Mouse (Mus musculus): ENCODE results near the gene Fbxw7. TPM values are rescaled to one million over a fixed set of nuclear protein-coding genes. Genes with fewer than 3 reads are reported as not detected.
A peak's percentile ranks its signal among the peaks of the same experiment; 100 is the strongest.
"Not testable (repeated sequence)": the region's sequence is repeated elsewhere in the genome, so short reads cannot be mapped to it uniquely, and the experiment has no call there.

Gene Fbxw7
- polyA plus RNA-seq, 1 experiment from 2014 or later: 14.1 TPM

GRCm38 (mm10) chr3:84861817-84862216, 46.7 kb downstream of the Fbxw7 start:
- H3K27me3 ChIP-seq (replicated peaks); H3K4me2 ChIP-seq; H3K36me3 ChIP-seq; H3K9ac ChIP-seq; H3K27ac ChIP-seq; ATAC-seq (ENCODE audit: insufficient read depth, low FRiP score, low read depth); H3K4me3 ChIP-seq (replicated peaks); H3K4me1 ChIP-seq; H3K9me3 ChIP-seq: not testable (repeated sequence)
- 81% methylated on average over 3 of the region's 3 CpGs for WGBS

GRCm38 (mm10) chr3:84865684-84866083, 50.6 kb downstream of the Fbxw7 start:
- H3K36me3 ChIP-seq: no peaks in the 10 kb centered on the region
- 47% methylated on average over 3 of the region's 3 CpGs for WGBS
- H3K4me3 ChIP-seq (replicated peaks): no peak overlapping the region
- H3K9ac ChIP-seq: no peak overlapping the region
- no peak for ATAC-seq (ENCODE audit: insufficient read depth, low FRiP score, low read depth)
- no peaks in the 10 kb centered on the region for H3K27me3 ChIP-seq (replicated peaks)
- H3K4me1 ChIP-seq: peaks cover 13% of the 10 kb centered on the region
- H3K9me3 ChIP-seq: no peaks in the 10 kb centered on the region
- H3K4me2 ChIP-seq: no peak overlapping the region
- no peak overlapping the region for H3K27ac ChIP-seq

GRCm38 (mm10) chr3:84866866-84867265, 51.8 kb downstream of the Fbxw7 start:
- no peaks in the 10 kb centered on the region for H3K27me3 ChIP-seq (replicated peaks)
- H3K9me3 ChIP-seq: no peaks in the 10 kb centered on the region
- no peak; the same call in 1 of the 2 replicates for ATAC-seq (ENCODE audit: insufficient read depth, low FRiP score, low read depth)
- H3K9ac ChIP-seq: no peak overlapping the region
- no peak overlapping the region for H3K4me2 ChIP-seq
- H3K4me1 ChIP-seq: peaks cover 13% of the 10 kb centered on the region
- 36% methylated on average over 4 of the region's 4 CpGs for WGBS
- no peak overlapping the region for H3K27ac ChIP-seq
- H3K4me3 ChIP-seq (replicated peaks): no peak overlapping the region
- no peaks in the 10 kb centered on the region for H3K36me3 ChIP-seq

- H3K4me2 ChIP-seq: no peak overlapping the region
- no peaks in the 10 kb centered on the region for H3K27me3 ChIP-seq (replicated peaks)
- H3K27ac ChIP-seq: no peak overlapping the region
- no peaks in the 10 kb centered on the region for H3K36me3 ChIP-seq
- 48% methylated on average over 1 of the region's 1 CpGs for WGBS
- H3K9ac ChIP-seq: no peak overlapping the region
- no peak overlapping the region for H3K4me3 ChIP-seq (replicated peaks)
- peak; percentile 31; the same call in 1 of the 2 replicates for ATAC-seq (ENCODE audit: insufficient read depth, low FRiP score, low read depth)
- H3K4me1 ChIP-seq: peaks cover 13% of the 10 kb centered on the region
- H3K9me3 ChIP-seq: no peaks in the 10 kb centered on the region
These were observed 52.4 kb downstream of the Fbxw7 start for GRCm38 (mm10) chr3:84867434-84867975.

GRCm38 (mm10) chr3:84867991-84868390, 52.9 kb downstream of the Fbxw7 start:
- H3K4me3 ChIP-seq (replicated peaks): no peak overlapping the region
- peaks cover 13% of the 10 kb centered on the region for H3K4me1 ChIP-seq
- H3K9me3 ChIP-seq: no peaks in the 10 kb centered on the region
- no peak overlapping the region for H3K27ac ChIP-seq
- no peaks in the 10 kb centered on the region for H3K27me3 ChIP-seq (replicated peaks)
- H3K4me2 ChIP-seq: no peak overlapping the region
- no peak for ATAC-seq (ENCODE audit: insufficient read depth, low FRiP score, low read depth)
- H3K9ac ChIP-seq: no peak overlapping the region
- WGBS: 31% methylated on average over 1 of the region's 1 CpGs
- no peaks in the 10 kb centered on the region for H3K36me3 ChIP-seq

- Histone ChIP-seq H3K9ac (no peak overlapping the region), H3K27me3 (replicated peaks) (no peaks in the 10 kb centered on the region), H3K4me2 (no peak overlapping the region), H3K36me3 (no peaks in the 10 kb centered on the region), H3K4me3 (replicated peaks) (no peak overlapping the region), H3K27ac (no peak overlapping the region), H3K9me3 (no peaks in the 10 kb centered on the region), H3K4me1 (peaks cover 13% of the 10 kb centered on the region)
- ATAC-seq (ENCODE audit: insufficient read depth, low FRiP score, low read depth): no peak
These were observed 55.1 kb downstream of the Fbxw7 start for GRCm38 (mm10) chr3:84870126-84870525.

- Histone ChIP-seq H3K9me3 (no peaks in the 10 kb centered on the region), H3K4me3 (replicated peaks) (no peak overlapping the region), H3K27ac (peak overlapping the region; percentile 44; the same call in 1 of the 2 replicates), H3K9ac (no peak overlapping the region), H3K36me3 (no peaks in the 10 kb centered on the region), H3K4me2 (peak overlapping the region; percentile 13; the same call in 1 of the 2 replicates), H3K27me3 (replicated peaks) (no peaks in the 10 kb centered on the region), H3K4me1 (no peaks in the 10 kb centered on the region)
- peak; percentile 71; the same call in 1 of the 2 replicates for ATAC-seq (ENCODE audit: insufficient read depth, low FRiP score, low read depth)
- WGBS: 44% methylated on average over 9 of the region's 9 CpGs
These were observed 60.2 kb downstream of the Fbxw7 start for GRCm38 (mm10) chr3:84875306-84875705.

GRCm38 (mm10) chr3:84876211-84876610, 61.1 kb downstream of the Fbxw7 start:
- H3K27me3 ChIP-seq (replicated peaks): no peaks in the 10 kb centered on the region
- 53% methylated on average over 4 of the region's 4 CpGs for WGBS
- no peak overlapping the region for H3K27ac ChIP-seq
- ATAC-seq (ENCODE audit: insufficient read depth, low FRiP score, low read depth): no peak
- no peak overlapping the region for H3K9ac ChIP-seq
- H3K4me3 ChIP-seq (replicated peaks): no peak overlapping the region
- H3K4me1 ChIP-seq: no peaks in the 10 kb centered on the region
- no peaks in the 10 kb centered on the region for H3K9me3 ChIP-seq
- no peak overlapping the region for H3K4me2 ChIP-seq
- H3K36me3 ChIP-seq: no peaks in the 10 kb centered on the region

GRCm38 (mm10) chr3:84883817-84884483, 68.9 kb downstream of the Fbxw7 start:
- no peaks in the 10 kb centered on the region for H3K9me3 ChIP-seq
- no peaks in the 10 kb centered on the region for H3K27me3 ChIP-seq (replicated peaks)
- no peak overlapping the region for H3K4me2 ChIP-seq
- no peaks in the 10 kb centered on the region for H3K36me3 ChIP-seq
- peaks cover 4% of the 10 kb centered on the region; the same call in 1 of the 2 replicates for H3K4me1 ChIP-seq
- 25% methylated on average over 11 of the region's 11 CpGs for WGBS
- H3K27ac ChIP-seq: no peak overlapping the region
- H3K9ac ChIP-seq: no peak overlapping the region
- H3K4me3 ChIP-seq (replicated peaks): no peak overlapping the region
- 0 out of 2 replicates have a peak, but pooled peaks have one; percentile 35 for ATAC-seq (ENCODE audit: insufficient read depth, low FRiP score, low read depth)

- H3K27me3 ChIP-seq (replicated peaks): no peaks in the 10 kb centered on the region
- no peaks in the 10 kb centered on the region for H3K36me3 ChIP-seq
- no peak overlapping the region for H3K27ac ChIP-seq
- no peak for ATAC-seq (ENCODE audit: insufficient read depth, low FRiP score, low read depth)
- no peak overlapping the region for H3K4me2 ChIP-seq
- H3K9me3 ChIP-seq: no peaks in the 10 kb centered on the region
- 43% methylated on average over 1 of the region's 1 CpGs for WGBS
- H3K9ac ChIP-seq: no peak overlapping the region
- H3K4me3 ChIP-seq (replicated peaks): no peak overlapping the region
- no peaks in the 10 kb centered on the region for H3K4me1 ChIP-seq
These were observed 74.6 kb downstream of the Fbxw7 start for GRCm38 (mm10) chr3:84889648-84890047.

GRCm38 (mm10) chr3:84890983-84891382, 75.9 kb downstream of the Fbxw7 start:
- Histone ChIP-seq H3K9ac (no peak overlapping the region), H3K4me1 (no peaks in the 10 kb centered on the region), H3K27me3 (replicated peaks) (no peaks in the 10 kb centered on the region), H3K36me3 (no peaks in the 10 kb centered on the region), H3K4me3 (replicated peaks) (no peak overlapping the region), H3K4me2 (no peak overlapping the region), H3K27ac (no peak overlapping the region), H3K9me3 (no peaks in the 10 kb centered on the region)
- WGBS: 91% methylated on average over 5 of the region's 5 CpGs
- ATAC-seq (ENCODE audit: insufficient read depth, low FRiP score, low read depth): no peak

- Histone ChIP-seq H3K9me3 (no peaks in the 10 kb centered on the region), H3K4me3 (replicated peaks) (no peak overlapping the region), H3K9ac (no peak overlapping the region), H3K27me3 (replicated peaks) (no peaks in the 10 kb centered on the region), H3K4me1 (no peaks in the 10 kb centered on the region), H3K36me3 (no peaks in the 10 kb centered on the region), H3K27ac (no peak overlapping the region), H3K4me2 (no peak overlapping the region)
- peak; percentile 39; the same call in 1 of the 2 replicates for ATAC-seq (ENCODE audit: insufficient read depth, low FRiP score, low read depth)
- 56% methylated on average over 8 of the region's 8 CpGs for WGBS
These were observed 82.9 kb downstream of the Fbxw7 start for GRCm38 (mm10) chr3:84897952-84898351.
